Mouse (Mus musculus): ENCODE data around the gene Entpd7.

DNA sequence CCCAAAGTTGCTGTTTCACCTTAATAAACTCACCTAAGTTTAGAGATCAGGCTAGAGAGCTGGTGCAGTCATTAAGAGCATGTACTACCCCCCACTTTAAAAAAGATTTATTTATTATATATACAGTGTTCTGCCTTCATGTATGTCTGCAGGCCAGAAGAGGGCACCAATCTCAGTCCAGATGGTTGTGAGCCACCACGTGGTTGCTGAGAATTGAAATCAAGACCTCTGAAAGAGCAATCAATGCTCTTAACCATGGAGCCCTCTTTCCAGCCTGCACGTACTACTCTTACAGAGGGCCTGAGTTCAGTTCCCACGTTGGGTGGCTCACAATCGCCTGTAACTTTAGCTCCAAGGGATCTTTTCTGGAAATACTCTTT is 22.1 kb upstream of the Entpd7 start:
- TF ChIP-seq CTCF (IDR thresholded peaks at IDR 0.05; ENCODE audit: low read depth) (peak; percentile 62), EP300 (optimal IDR thresholded peaks at IDR 0.05) (no peak)
